Mouse (Mus musculus) adrenal gland, adult 10 weeks (tissue): ENCODE data around the gene Neurog2. TPM values are rescaled to one million over a fixed set of nuclear protein-coding genes. Genes with fewer than 3 reads are reported as not detected.

Experiments
- polyA plus RNA-seq: library from polyadenylated mRNA; stranded (reverse); fragments of 350-450 nt; fragmentation: Illumina TruSeq; extraction: RNeasy Lipid Tissue Mini Kit (QIAGEN cat#74804); gene quantifications from one replicate; pipeline ENCODE4 v1.2.3, GENCODE M21; 2014; ENCODE audit warnings: low read depth, low replicate concordance

The Neurog2 gene
- polyA plus RNA-seq: not detected

DNA sequence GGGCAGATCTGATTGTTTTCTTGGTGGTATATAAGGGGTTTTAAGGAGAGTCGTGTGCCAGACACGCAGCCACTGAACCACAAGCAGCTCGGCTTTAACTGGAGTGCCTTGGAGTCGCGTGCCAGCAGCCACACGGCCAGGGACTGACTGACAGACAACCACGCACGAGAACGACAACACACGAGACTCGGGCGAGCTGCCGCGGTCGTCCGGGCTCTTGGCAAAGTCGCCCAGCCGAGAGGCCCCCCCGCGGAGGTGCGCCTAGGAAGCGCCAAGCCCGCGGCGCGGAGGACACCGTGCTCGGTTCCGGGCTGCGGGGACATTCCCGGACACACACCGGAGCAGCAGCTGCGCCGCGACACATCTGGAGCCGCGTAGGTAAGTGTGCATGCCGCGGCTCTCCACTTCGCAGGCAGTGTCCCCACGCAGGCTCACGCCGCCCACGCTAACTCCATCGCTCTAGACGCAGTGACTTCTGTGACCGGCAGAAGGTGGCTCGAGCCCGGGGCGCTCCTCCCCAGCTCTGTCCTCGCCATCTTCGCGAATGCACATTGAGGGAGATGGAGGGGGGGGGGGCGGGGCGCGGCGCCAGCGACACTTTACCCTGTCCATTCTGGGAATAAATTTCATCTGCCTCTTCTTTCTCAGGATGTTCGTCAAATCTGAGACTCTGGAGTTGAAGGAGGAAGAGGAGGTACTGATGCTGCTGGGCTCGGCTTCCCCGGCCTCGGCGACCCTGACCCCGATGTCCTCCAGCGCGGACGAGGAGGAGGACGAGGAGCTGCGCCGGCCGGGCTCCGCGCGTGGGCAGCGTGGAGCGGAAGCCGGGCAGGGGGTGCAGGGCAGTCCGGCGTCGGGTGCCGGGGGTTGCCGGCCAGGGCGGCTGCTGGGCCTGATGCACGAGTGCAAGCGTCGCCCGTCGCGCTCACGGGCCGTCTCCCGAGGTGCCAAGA, at the start of gene Neurog2:
Gene Neurog2, plus strand, starts transcription at position 56 of the 953 bp plus-strand sequence.

Other genes with a start within 250 kb of the Neurog2 start
- 64.0 TPM for gene Ank2, start 133.8 kb upstream of the Neurog2 start, polyA plus RNA-seq
- 51.4 TPM for gene Larp7, start 79.8 kb upstream of the Neurog2 start, polyA plus RNA-seq
- 2.5 TPM for gene Zgrf1, start 79.6 kb upstream of the Neurog2 start, polyA plus RNA-seq
- gene Alpk1, start 147.4 kb downstream of the Neurog2 start, polyA plus RNA-seq: 5.9 TPM
- 13.8 TPM for gene Tifa, start 156.7 kb downstream of the Neurog2 start, polyA plus RNA-seq
- 34.9 TPM for gene Ap1ar, start 204.4 kb downstream of the Neurog2 start, polyA plus RNA-seq